Mouse (Mus musculus) gastrocnemius, adult 8-10 months (tissue): ENCODE measurements around the gene Rlim. TPM values are rescaled to one million over a fixed set of nuclear protein-coding genes. Genes with fewer than 3 reads are reported as not detected.

ENCODE experiments used
- DNase-seq, 2 experiments: peaks; one replicate each; pipeline ENCODE4 v3.0.0; 2022; ENCODE audit warnings: low spot score in 2 of 2
- total RNA-seq, 4 experiments: library from RNA; stranded (reverse); gene quantifications; 2 replicates each; pipeline ENCODE4 v1.2.4; 2022

Rlim gene
- total RNA-seq: 10 to 100 TPM; 19.6 to 22.6 (median 21.2) TPM

DNA sequence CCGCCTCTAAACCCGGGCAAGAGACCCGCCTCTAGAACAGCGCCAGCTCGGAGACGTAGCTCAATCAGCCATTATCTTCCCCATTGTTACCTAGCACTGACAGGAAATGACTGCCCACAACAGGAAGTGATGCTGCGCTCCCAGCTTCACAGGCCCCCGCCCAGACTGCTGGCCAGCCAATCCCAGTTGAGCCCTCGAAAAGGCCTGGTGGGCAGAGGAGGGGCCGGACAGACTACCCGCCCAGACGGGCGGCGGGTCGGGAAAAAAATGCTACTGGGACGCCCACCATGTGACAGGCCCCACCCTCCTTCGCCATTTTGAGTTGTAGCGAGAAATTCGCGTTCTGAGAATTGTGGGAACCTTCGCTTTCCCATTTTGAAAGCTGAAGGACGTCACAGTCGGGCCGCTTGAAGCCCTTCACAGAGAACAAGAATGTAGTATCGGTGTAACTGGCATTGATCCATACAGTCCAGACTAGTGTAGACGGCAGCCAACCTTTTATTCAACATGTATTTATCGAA is at the start of gene Rlim:
Gene Rlim (minus strand): TSS at position 116 of the 521 bp plus-strand sequence.
- peak; percentile 85 to 91 for DNase-seq

DNA sequence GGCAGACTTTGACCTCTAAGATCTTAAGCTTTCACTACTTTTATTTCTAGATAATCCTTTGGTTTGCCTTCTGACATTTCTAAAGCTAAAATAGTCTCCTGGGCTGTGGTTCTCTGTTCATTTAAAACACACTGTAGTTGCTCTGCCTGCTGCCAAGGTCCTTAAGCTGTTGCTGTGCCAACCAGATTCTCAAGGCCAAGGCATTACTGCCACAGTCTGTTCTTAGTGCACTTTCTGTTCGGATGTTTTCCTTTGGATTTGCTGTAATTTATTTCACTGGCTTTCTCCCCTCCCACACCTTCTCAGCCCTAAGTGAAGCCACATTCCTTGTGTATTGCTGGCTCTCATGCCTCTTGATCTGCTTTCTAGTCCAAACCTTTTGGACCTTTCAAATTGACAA is 36.1 kb upstream of the Rlim start:
- no peak for DNase-seq

DNA sequence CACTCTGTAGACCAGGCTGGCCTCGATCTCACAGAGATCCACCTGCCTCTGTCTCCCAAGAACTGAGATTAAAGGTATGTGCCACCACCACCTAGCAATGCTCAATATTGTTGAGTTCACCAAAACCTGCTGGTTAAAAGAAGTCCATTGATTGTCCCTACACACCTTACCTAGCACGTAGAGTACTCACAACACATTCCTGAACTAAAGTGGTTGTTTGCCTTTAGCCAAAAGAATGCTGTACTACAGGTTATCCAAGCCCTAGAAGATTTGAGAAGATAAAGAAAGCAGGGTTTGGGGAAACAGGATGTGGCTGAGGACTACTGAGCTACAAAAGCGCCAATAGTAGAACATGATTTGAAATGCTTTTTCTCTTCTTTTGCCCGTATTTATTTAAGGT is 34.0 kb upstream of the Rlim start:
- no peak for DNase-seq

DNA sequence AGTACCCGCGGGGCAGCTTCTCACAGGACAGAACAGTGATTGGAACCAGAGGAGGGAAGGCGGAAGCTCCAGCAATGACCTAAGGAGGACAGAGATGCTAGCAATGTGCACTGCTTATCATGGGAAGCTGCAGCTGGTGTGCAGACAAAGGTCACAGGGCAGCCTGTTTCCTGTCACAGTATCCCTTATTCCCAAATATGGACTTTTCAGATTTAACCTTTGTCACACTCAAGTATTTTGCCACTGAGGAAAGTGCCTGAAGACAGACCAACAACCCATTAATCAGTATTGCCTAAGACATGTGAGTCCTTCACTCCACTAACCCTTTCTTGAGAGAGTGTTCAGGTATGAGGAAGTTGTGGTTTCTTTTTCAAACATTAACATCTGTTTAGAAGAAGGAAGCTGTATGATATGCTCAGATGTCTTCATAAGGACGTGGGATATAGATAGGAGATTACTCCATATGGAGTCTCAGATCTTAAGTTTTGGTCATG is 32.3 kb upstream of the Rlim start:
- no peak for DNase-seq

DNA sequence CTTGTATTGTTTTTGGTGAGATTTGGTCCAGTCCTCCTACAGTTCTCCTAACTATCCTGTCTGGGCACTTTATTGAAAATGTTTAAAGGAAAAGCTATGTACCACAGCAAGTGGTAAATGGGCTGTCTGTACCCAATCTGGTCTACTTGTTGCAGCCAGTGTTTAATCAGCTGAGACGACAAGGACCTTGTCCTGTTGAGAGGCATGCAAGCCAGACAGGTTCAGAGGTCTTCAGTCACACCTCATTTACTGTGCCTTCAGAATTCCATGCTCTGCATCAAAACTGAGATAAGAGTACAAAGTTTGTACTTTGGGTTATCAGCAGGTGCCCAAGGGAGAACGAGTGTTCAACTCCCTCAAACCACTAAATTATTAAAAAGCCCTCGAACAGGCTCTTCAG is 13.7 kb upstream of the Rlim start:
- no peak for DNase-seq

DNA sequence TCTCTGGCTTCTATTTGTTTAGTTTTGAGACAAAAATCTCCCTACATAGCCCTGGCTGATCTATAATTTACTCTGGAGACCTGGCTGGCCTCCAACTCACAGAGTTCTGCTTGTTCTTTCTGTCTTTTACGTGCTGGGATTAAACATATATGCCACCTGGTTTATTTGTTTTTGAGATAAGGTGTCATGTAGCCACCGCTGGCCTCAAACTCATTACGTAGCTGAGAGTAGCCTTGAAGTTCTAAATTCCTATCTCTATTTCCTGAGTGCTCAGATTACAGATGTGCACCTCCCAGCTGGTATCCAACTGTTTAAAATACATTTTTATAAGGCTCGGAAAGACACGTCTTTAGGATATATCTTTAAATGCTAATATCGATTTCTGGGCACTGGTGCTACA is 12.8 kb upstream of the Rlim start:
- DNase-seq: no peak

DNA sequence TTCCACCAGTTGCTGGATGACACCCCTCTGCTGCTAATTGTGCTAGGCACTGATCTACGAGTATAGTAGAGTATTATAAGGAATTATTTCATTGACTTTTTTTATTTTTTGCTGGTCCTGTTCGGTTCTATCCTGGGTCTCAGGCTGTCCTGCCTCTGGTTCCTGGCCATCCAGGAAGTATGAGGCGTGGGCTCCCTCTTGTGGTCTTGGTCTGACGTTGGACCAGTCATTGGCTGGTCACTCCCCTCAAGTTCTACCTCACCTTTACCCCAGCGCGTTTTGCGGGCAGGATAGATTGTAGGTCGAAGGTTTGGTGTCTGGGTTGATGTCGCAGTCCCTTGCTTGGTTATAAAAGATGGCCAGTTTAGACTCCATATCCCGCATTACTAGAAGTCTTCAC is 10.6 kb upstream of the Rlim start:
- no peak for DNase-seq

DNA sequence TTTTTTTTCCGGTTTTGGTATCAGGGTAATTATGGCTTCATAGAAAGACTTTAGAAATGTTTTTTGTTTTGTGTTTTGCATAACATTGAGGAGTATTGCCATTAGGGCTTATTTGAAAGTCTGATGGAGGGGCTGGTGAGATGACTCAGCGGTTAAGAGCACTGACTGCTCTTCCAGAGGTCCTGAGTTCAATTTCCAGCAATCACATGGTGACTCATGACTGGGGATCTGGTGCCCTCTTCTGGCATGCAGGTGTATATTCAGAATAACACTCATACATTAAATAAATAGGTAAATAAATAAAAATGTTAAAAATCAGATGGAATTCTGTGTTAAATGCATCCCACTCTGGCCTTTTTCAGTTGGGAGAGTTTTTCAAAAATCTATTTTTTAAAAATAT is 9.3 kb upstream of the Rlim start:
- DNase-seq: no peak

DNA sequence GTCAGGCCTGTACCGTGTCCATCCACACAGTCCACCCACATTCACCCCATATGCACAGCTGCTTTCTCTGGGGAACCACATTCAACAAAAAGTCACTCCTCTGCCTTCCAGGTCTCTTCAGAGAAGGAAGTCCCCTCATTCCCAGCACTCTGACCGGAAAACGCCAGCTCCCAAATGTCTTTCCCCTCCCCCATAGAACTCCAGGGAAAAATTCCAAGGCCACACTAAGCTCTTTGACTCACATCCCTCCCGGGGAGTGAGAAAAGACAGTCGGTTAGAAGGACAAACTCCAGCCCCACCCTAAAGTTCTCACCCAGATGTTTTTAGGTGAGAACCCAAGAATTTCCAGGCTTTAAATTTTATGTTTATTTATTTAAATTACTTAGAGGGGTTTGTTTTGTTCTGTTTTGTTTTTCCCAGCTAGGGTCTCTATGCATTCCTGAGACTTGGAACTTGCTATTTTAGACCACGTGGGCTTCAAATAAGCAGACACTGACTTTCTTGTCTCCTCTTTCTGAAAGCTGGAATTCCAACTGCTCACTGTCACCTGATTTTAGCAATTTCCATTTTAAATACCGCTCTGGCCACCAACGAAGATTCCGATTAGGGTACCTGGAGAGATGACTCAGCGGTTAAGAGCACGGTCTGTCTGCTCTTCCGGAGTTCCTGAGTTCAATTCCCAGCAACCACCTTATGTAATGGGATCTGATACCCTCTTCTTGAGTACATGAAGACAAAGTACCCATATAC is 6.3 kb upstream of the Rlim start:
- no peak for DNase-seq

DNA sequence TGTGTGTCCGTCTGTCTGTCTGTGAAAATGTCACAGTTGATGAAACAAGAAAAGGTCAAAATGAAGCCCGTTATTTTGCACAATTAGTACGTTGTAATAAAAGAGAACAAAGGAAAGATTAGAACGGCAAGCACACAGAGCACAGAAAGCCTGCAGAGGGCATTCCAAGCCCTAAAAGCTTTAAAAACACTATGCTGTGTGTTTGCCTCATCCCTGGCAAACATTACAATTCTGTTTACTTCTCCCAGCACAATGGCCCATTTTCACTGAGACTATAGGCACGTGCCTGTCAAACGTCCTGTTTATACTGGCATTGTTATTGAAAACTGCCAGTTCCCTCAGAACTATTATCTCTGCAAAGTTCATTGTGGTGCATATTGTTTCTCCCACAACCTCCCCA is 5.1 kb upstream of the Rlim start:
- no peak for DNase-seq

DNA sequence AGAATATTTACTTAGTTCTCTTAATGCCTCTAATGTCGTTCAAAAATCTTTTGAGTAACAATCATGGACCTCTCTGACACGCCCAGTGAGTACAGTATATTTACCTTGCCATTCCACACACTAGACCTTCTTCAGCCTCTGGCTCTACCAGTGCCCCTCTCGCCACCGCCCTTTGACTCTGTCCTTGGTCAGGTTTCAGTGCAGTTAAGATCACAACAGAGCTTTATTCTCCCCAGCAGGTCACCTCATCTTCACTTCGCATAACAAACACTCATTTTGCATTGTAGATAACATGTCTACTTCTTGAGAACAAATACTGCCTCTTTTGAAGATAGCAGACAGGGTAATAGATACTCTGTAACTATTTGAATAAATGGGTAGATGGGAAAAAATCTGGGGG is 3.9 kb upstream of the Rlim start:
- DNase-seq: no peak

DNA sequence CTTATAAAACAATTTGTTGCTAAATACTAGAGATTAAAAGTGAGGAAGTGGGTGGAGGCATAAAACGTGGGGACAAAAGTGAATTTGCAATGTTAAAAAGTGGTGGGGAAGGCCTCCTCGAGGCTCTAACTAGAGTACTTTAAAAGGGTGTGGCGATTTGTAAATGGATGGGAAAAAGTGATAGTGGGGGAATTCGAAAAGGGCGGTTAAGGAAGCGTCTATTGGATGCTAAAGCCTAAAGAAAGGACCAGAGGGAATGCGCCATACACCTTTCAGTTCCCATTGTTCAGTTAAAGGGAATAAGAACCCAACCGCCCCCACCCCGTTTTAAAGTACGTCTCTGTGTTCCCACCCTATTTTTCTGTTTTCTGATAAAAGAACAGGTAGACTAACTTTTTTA is 722 bp upstream of the Rlim start:
- no peak for DNase-seq

DNA sequence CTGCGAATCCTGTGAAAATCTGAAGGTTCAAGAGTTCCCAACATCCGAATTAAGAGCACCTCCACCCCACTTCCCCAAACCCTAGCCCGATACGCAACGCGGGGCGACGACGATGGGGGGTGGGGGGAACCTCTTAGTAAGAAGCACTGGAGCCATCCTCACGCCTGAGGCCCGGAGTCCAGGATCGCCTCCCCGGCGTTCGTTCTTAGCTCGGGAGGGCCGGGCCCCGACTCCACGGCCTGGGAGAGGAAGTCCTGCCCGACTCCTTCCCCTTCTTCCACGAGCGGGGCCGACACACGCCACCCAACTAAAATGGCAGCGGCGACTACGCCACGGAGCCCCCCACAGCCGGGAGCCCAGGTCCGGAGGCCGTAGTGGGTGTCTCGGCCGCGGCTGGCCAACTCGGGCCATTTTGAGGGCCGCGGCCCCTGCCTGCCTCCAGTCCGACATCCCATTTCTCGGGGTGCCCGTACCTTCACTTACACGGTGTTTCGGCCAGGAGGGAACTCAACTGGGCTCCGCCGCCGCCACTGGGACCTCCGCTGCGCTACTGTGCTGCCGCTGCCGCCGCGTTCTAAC is 405 bp downstream of the Rlim start:
- no peak for DNase-seq

DNA sequence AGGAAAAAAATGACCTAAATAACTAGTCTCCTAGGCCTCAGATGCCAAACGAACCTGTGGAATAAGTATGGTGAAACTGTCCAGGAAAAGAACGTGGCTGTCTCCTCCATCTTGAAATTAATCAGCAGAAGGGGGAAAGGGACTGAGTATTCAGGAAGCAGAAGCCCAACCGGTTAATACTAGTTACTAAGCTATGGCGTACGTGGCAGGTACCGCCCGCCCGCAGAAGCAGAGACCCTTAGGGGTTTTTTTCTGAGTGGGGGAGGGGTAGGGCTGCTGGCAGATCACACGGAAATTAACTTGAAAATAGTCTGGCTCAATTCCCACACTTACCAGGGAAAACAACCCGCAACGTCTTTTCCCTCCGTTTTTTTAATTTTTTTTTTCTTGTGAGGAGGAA is 1.0 kb downstream of the Rlim start:
- DNase-seq: no peak

DNA sequence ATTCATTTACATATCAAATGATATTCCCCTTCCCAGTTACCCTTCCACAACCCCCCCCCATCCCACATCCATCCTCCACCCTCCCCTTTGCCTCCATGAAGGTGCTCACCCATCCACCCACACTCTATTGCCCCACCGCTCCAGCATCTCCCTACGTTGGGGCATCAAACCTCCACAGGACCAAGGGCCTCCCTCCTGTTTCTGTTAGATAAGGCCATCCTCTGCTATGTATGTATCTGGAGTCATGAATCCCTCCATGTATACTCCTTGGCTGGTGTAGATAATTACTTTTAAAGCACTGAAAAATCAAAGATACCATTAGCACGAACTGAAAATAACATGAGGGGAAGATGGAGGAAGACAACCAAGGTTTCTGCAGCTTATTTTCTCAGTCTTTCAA is 41.4 kb downstream of the Rlim start:
- DNase-seq: no peak

DNA sequence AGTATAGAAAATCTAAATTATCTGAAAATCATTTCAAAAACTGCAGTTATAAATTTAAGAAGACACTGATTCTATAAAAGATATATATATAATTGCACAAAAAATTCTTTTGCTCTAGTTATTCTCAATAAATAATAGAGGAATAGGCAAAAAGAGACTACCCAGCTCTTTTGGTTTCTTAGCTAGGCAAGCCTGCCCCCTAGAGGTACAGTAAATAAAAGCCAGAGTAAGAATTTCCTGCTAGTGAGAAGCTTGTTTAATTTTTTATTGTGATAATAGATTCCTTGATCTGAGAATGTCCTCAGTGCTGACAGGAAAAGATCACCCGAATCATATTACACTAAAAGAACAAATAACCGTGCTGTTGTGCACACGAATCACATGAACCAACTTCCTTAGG is 43.8 kb downstream of the Rlim start:
- DNase-seq: no peak

DNA sequence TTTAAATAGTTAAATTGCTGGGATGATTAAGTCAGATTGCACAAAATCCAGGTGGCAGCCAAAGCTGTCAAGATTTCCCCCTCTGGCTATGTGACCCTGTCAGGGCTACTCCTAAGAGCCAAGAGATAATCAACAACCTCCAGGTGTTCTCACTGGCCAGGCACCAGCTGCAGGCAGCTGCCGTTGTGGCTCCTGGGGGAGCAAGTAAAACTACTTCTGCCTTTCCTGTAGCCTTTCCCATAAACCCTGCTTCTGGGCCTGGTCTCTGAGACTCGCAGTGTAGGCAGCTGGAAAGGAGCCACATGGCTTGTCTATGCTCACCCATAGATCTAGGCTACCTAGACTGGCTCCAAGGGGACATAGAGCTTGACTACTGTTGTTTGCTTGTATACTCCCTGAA is 58.6 kb downstream of the Rlim start:
- no peak for DNase-seq

DNA sequence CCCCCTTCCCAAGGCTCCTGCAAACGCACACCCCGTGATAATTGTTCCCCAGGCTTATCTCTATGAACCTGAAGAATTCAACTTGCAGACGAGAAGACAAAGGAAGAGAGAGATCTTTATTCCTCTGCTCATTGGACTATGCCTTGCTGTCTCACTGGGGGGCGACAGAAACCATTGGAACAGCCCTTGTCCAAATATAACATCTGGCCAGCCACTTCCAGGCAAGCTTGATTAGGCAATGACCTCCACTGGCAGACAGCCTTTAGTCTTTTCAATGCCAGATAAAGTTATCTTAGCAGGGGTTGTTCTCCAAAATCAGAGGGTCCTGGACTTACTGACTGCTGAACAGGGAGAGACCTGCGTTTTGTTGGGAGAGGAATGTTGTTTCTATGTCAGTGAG is 62.1 kb downstream of the Rlim start:
- peak in 1 of 2 experiments; percentile 3 for DNase-seq

DNA sequence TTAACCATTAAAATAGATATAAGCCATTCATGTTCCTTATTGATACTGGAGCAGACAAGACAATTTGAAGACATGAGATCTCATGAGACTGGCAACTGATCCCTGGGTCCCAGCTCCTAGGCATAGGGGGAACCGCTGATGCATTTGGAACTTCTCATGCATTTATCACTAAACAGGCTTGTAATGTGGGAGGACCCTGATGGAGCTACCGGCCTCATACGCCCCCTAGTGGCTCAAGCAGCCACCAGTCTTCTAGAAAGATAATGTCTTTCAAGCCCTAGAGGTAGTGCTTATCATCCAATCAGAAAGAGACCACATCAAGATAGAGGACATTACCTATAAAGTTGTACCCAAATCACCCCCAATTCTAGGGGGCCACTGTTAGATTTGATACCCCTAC is 66.3 kb downstream of the Rlim start:
- DNase-seq: no peak
